Mouse (Mus musculus): ENCODE measurements around the gene Gas8.

GRCm38 (mm10) chr8:123536242-123536989 lies 17.8 kb downstream of the Gas8 start:
- TF ChIP-seq ZNF384 (IDR thresholded peaks at IDR 0.05; ENCODE audit: low read depth, low read length) (no peak), MAFK (IDR thresholded peaks at IDR 0.05; ENCODE audit: insufficient read depth, low read depth, low read length) (no peak), CHD2 (IDR thresholded peaks at IDR 0.05; ENCODE audit: low read depth, low read length) (no peak)

Data from ES-E14 (cell line).